Mouse (Mus musculus) cortical plate, adult 2 months (tissue): ENCODE data around the gene Fam19a3. TPM values are rescaled to one million over a fixed set of nuclear protein-coding genes. Genes with fewer than 3 reads are reported as not detected.

ENCODE experiments used
- H3K27ac ChIP-seq: fragments of 200-500 bp; 2 replicates; pipeline ENCODE4 v1.5.1; 2012; ENCODE audit warnings: low read length, control low read depth, inconsistent platforms; ENCODE audit not compliant: insufficient read depth
- H3K4me1 ChIP-seq: fragments of 200-500 bp; 2 replicates; pipeline ENCODE4 v1.6.1; 2011; ENCODE audit warnings: low read length; ENCODE audit not compliant: control insufficient read depth, insufficient read depth
- H3K4me3 ChIP-seq: fragments of 200-500 bp; 2 replicates; pipeline ENCODE4 v1.5.1; 2011; ENCODE audit warnings: mild to moderate bottlenecking, low read length, control low read depth; ENCODE audit not compliant: insufficient read depth
- CTCF ChIP-seq: fragments of 200-500 bp; IDR thresholded peaks from 2 replicates; pipeline ENCODE4 v1.5.1; 2011; ENCODE audit warnings: mild to moderate bottlenecking, control low read depth, low read length; ENCODE audit not compliant: insufficient read depth; ENCODE audit errors: extremely low read depth
- POLR2A ChIP-seq: fragments of 200-500 bp; IDR thresholded peaks from 2 replicates; pipeline ENCODE4 v1.6.1; 2011; ENCODE audit warnings: mild to moderate bottlenecking, low read length, control low read depth; ENCODE audit not compliant: insufficient read depth; ENCODE audit errors: extremely low read depth
- polyA plus RNA-seq: library from polyadenylated mRNA; depleted of rRNA; stranded (reverse); fragments of >200 nt; gene quantifications from 2 replicates; pipeline ENCODE4 v1.2.3, GENCODE M21; 2012

Fam19a3 gene
- polyA plus RNA-seq, 1 experiment = 0.08 TPM

GRCm38 (mm10) chr3:104812254-104812653 lies 30.6 kb upstream of the Fam19a3 start:
- TF ChIP-seq POLR2A = no peak
- no peak for TF ChIP-seq CTCF
- H3K4me1 ChIP-seq = peaks cover 3% of the 10 kb centered on the region; the same call in 1 of the 2 replicates
- H3K4me3 ChIP-seq = no peak overlapping the region
- no peak overlapping the region for H3K27ac ChIP-seq

- Histone ChIP-seq H3K4me1 (no peaks in the 10 kb centered on the region), H3K4me3 (no peak overlapping the region), H3K27ac (no peak overlapping the region)
- TF ChIP-seq CTCF = no peak
- no peak for TF ChIP-seq POLR2A
These were observed 30.1 kb upstream of the Fam19a3 start for GRCm38 (mm10) chr3:104811752-104812151.

GRCm38 (mm10) chr3:104805539-104805938 lies 23.9 kb upstream of the Fam19a3 start:
- no peak overlapping the region for H3K4me3 ChIP-seq

GRCm38 (mm10) chr3:104804312-104804711 lies 22.7 kb upstream of the Fam19a3 start:
- no peak for TF ChIP-seq CTCF
- TF ChIP-seq POLR2A = no peak
- no peaks in the 10 kb centered on the region for H3K4me1 ChIP-seq
- no peak overlapping the region for H3K27ac ChIP-seq
- no peak overlapping the region for H3K4me3 ChIP-seq

More at GRCm38 (mm10) chr3:104805539-104805938, 23.9 kb upstream of the Fam19a3 start:
- Histone ChIP-seq H3K27ac (no peak overlapping the region), H3K4me1 (no peaks in the 10 kb centered on the region)
- TF ChIP-seq POLR2A (no peak), CTCF (no peak)

- TF ChIP-seq CTCF (no peak), POLR2A (no peak)
- Histone ChIP-seq H3K27ac (no peak overlapping the region), H3K4me1 (no peaks in the 10 kb centered on the region), H3K4me3 (no peak overlapping the region)
These were observed 19.8 kb upstream of the Fam19a3 start for GRCm38 (mm10) chr3:104801481-104801880.

- Histone ChIP-seq H3K27ac (no peak overlapping the region), H3K4me1 (no peaks in the 10 kb centered on the region), H3K4me3 (no peak overlapping the region)
- TF ChIP-seq CTCF (no peak), POLR2A (no peak)
These were observed 19.0 kb upstream of the Fam19a3 start for GRCm38 (mm10) chr3:104800681-104801080.

GRCm38 (mm10) chr3:104796430-104797082 lies 14.9 kb upstream of the Fam19a3 start:
- H3K4me1 ChIP-seq = peaks cover 4% of the 10 kb centered on the region
- TF ChIP-seq POLR2A (no peak), CTCF (no peak)
- H3K4me3 ChIP-seq = no peak overlapping the region
- H3K27ac ChIP-seq = no peak overlapping the region

GRCm38 (mm10) chr3:104795661-104796340 lies 14.2 kb upstream of the Fam19a3 start:
- no peak overlapping the region for H3K4me3 ChIP-seq
- H3K4me1 ChIP-seq = peaks cover 9% of the 10 kb centered on the region
- no peak overlapping the region for H3K27ac ChIP-seq
- TF ChIP-seq CTCF = no peak
- no peak for TF ChIP-seq POLR2A

GRCm38 (mm10) chr3:104794953-104795470 lies 13.4 kb upstream of the Fam19a3 start:
- Histone ChIP-seq H3K27ac (no peak overlapping the region), H3K4me3 (no peak overlapping the region), H3K4me1 (peaks cover 12% of the 10 kb centered on the region)
- no peak for TF ChIP-seq POLR2A
- TF ChIP-seq CTCF = no peak
